Mouse (Mus musculus) frontal cortex, postnatal 14 days (tissue): ENCODE data around the gene Tnpo2.
"Not testable (repeated sequence)": the region's sequence is repeated elsewhere in the genome, so short reads cannot be mapped to it uniquely, and the experiment has no call there.

ENCODE experiments used
- DNase-seq, 2 experiments: peaks; one replicate each; pipeline ENCODE4 v3.0.0; 2022; ENCODE audit warnings: low spot score in 2 of 2

Gene Tnpo2

GRCm38 (mm10) chr8:85071514-85072281 lies 35.0 kb downstream of the Tnpo2 start, which contains the start of gene Dhps:
Gene Dhps, plus strand, starts transcription at chr8:85071757.
- DNase-seq: peak; percentile 87 to 91

- DNase-seq: no peak
These were observed 35.7 kb downstream of the Tnpo2 start for GRCm38 (mm10) chr8:85072364-85072929.

- DNase-seq: no peak
These were observed 36.4 kb downstream of the Tnpo2 start for GRCm38 (mm10) chr8:85073041-85073612.

GRCm38 (mm10) chr8:85074167-85074566 lies 37.5 kb downstream of the Tnpo2 start:
- no peak for DNase-seq

GRCm38 (mm10) chr8:85074617-85075016 lies 37.9 kb downstream of the Tnpo2 start:
- DNase-seq: no peak

GRCm38 (mm10) chr8:85076001-85076400 lies 39.3 kb downstream of the Tnpo2 start:
- DNase-seq: no peak

- DNase-seq: peak; percentile 68 to 74
These were observed 40.3 kb downstream of the Tnpo2 start for GRCm38 (mm10) chr8:85076993-85077392.

GRCm38 (mm10) chr8:85080214-85080531 lies 43.5 kb downstream of the Tnpo2 start:
- DNase-seq: no peak

GRCm38 (mm10) chr8:85080532-85081215 lies 44.0 kb downstream of the Tnpo2 start, which contains the start of gene Wdr83os:
Gene Wdr83os, plus strand, starts transcription at chr8:85080740.
- DNase-seq: peak in 1 of 2 experiments; percentile 32

GRCm38 (mm10) chr8:85081216-85081555 lies 44.5 kb downstream of the Tnpo2 start, which contains the start of gene Wdr83:
Gene Wdr83, minus strand, starts transcription at chr8:85081306.
- DNase-seq: no peak

- not testable (repeated sequence) for DNase-seq
These were observed 45.5 kb downstream of the Tnpo2 start for GRCm38 (mm10) chr8:85082169-85082568.

- peak; percentile 84 to 87 for DNase-seq
These were observed 46.5 kb downstream of the Tnpo2 start, which contains the start of gene Man2b1 for GRCm38 (mm10) chr8:85083108-85083813. Gene Man2b1, plus strand, starts transcription at chr8:85083270.

GRCm38 (mm10) chr8:85084633-85085032 lies 47.9 kb downstream of the Tnpo2 start:
- no peak for DNase-seq

GRCm38 (mm10) chr8:85086238-85086637 lies 49.5 kb downstream of the Tnpo2 start:
- DNase-seq: no peak

GRCm38 (mm10) chr8:85088771-85089170 lies 52.1 kb downstream of the Tnpo2 start:
- no peak for DNase-seq

GRCm38 (mm10) chr8:85090856-85091255 lies 54.1 kb downstream of the Tnpo2 start:
- DNase-seq: no peak

GRCm38 (mm10) chr8:85091526-85092090 lies 54.9 kb downstream of the Tnpo2 start:
- DNase-seq: no peak

- DNase-seq: no peak
These were observed 58.3 kb downstream of the Tnpo2 start for GRCm38 (mm10) chr8:85095051-85095450.

GRCm38 (mm10) chr8:85095566-85095965 lies 58.9 kb downstream of the Tnpo2 start:
- DNase-seq: no peak

GRCm38 (mm10) chr8:85096196-85096595 lies 59.5 kb downstream of the Tnpo2 start:
- no peak for DNase-seq

- no peak for DNase-seq
These were observed 60.1 kb downstream of the Tnpo2 start for GRCm38 (mm10) chr8:85096850-85097249.
